In the genomic region with DNA sequence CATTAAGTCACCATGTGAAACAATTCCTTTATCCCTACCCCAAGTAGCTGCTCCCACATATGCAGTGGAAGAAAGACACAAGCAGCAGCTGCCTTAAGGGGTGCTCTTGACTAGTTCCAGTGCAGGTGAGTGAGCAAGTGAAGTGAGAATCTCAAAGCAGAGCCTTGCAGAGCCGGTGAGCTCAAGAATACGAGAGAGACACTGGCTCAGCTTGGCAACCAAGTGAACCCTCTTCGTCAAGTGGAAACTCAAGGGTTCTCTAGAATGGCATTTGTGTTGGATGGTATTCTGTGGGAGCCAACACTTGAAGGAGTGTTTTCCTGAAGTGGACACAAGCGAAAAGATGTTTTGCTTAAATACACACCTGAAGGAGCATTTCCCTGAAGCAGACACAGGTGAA, we compare ENCODE assay signal across 31 mouse cellular contexts. TPM values are rescaled to one million over a fixed set of nuclear protein-coding genes. Genes with fewer than 3 reads are reported as not detected.
"Had no signal": no experiment of that assay in that cellular context is flagged by ENCODE, and none has a peak within 500 bp of the region (broad histone marks: within the 10 kb centered on the region; RNA-seq: fewer than 3 reads in every experiment).

No protein-coding gene starts in this region.

- H3K27ac ChIP-seq: limb, embryonic 12.5 days; limb, embryonic 15.5 days; liver, embryonic 14.5 days; midbrain, embryonic 12.5 days; midbrain, embryonic 15.5 days; neural tube, embryonic 13.5 days; stomach, embryonic 15.5 days had no signal

- H3K4me3 ChIP-seq: limb, embryonic 12.5 days; limb, embryonic 15.5 days; midbrain, embryonic 12.5 days; midbrain, embryonic 15.5 days; myocyte; neural tube, embryonic 13.5 days; stomach, embryonic 15.5 days had no signal

- H3K9ac ChIP-seq: limb, embryonic 12.5 days; limb, embryonic 15.5 days; liver, embryonic 14.5 days; liver, postnatal 0 days; midbrain, embryonic 12.5 days; midbrain, embryonic 15.5 days; neural tube, embryonic 13.5 days; stomach, embryonic 15.5 days had no signal

- DNase-seq: kidney, adult 18-20 months; kidney, adult 9 months; kidney, postnatal 14 days; kidney, postnatal 4 days; left cerebral cortex, postnatal 4 days; liver, postnatal 0 days; retina, postnatal 1 day; right cerebral cortex, postnatal 25 days; spleen, adult 18-20 months; thymus, adult 2 months; thymus, postnatal 14 days; thymus, postnatal 4 days had no signal

- H3K27me3 ChIP-seq: limb, embryonic 12.5 days; limb, embryonic 15.5 days; midbrain, embryonic 12.5 days; midbrain, embryonic 15.5 days; neural tube, embryonic 13.5 days; stomach, embryonic 15.5 days had no signal

- H3K9me3 ChIP-seq: limb, embryonic 12.5 days; limb, embryonic 15.5 days; midbrain, embryonic 12.5 days; midbrain, embryonic 15.5 days; neural tube, embryonic 13.5 days; stomach, embryonic 15.5 days had no signal

- ATAC-seq: liver, postnatal 0 days; midbrain, embryonic 15.5 days had no signal

- H3K4me2 ChIP-seq: limb, embryonic 12.5 days; limb, embryonic 15.5 days; liver, embryonic 11.5 days; midbrain, embryonic 12.5 days; midbrain, embryonic 15.5 days; neural tube, embryonic 13.5 days; stomach, embryonic 15.5 days had no signal

- H3K4me1 ChIP-seq: limb, embryonic 15.5 days; midbrain, embryonic 15.5 days; neural tube, embryonic 13.5 days had no signal

- H3K36me3 ChIP-seq: limb, embryonic 12.5 days; limb, embryonic 15.5 days; midbrain, embryonic 12.5 days; midbrain, embryonic 15.5 days; neural tube, embryonic 13.5 days; stomach, embryonic 15.5 days had no signal

RNA-seq across cellular contexts. Expression of a gene that starts 16.0 kb away (rescaled TPM):
- total RNA-seq: layer of hippocampus, adult 18-20 months; layer of hippocampus, postnatal 14 days; left cerebral cortex, adult 8-10 months; left cerebral cortex, postnatal 14 days; left cerebral cortex, postnatal 4 days; megakaryocyte progenitor cell, adult 5-6 weeks; megakaryocyte-erythroid progenitor cell, adult 5-6 weeks; monocyte, adult 5-6 weeks; neutrophil, adult 5-6 weeks had no signal
- polyA plus RNA-seq: intestine, embryonic 14.5 days; kidney, embryonic 16.5 days; limb, embryonic 12.5 days; limb, embryonic 15.5 days; liver, embryonic 11.5 days; liver, embryonic 14.5 days; liver, postnatal 0 days; midbrain, embryonic 12.5 days; midbrain, embryonic 15.5 days; myocyte; neural tube, embryonic 13.5 days; stomach, embryonic 15.5 days; thymus, adult 2 months had no signal
